Mouse (Mus musculus) left cerebral cortex, adult 8-10 months (tissue): ENCODE data around the gene Ttc9. TPM values are rescaled to one million over a fixed set of nuclear protein-coding genes. Genes with fewer than 3 reads are reported as not detected.

Experiments used
- total RNA-seq, 4 experiments: library from RNA; stranded (reverse); gene quantifications; 2 replicates each; pipeline ENCODE4 v1.2.4; 2022

Ttc9 gene
- total RNA-seq, 4 experiments from 2014 or later = 45.1 to 53.9 (median 51.0) TPM

Other genes with a start within 250 kb of the Ttc9 start
- gene Adam4, start 209.3 kb upstream of the Ttc9 start, total RNA-seq = 1 to 10 TPM; 2.7 to 3.7 (median 3.0) TPM
- 10 to 100 TPM; 35.2 to 48.7 (median 39.4) TPM for gene Cox16, start 146.1 kb upstream of the Ttc9 start, total RNA-seq
- 10 to 100 TPM; 40.6 to 45.2 (median 42.0) TPM for gene Gm20498, start 98.3 kb upstream of the Ttc9 start, total RNA-seq
- 10 to 100 TPM; 25.9 to 34.2 (median 32.6) TPM for gene Synj2bp, start 98.3 kb upstream of the Ttc9 start, total RNA-seq
- gene Adam21, start 62.8 kb upstream of the Ttc9 start, total RNA-seq = under 1 TPM; 0.16 to 0.72 (median 0.57) TPM
- 10 to 100 TPM; 27.2 to 30.8 (median 30.3) TPM for gene Med6, start 36.2 kb upstream of the Ttc9 start, total RNA-seq
- 10 to 100 TPM; 52.5 to 60.7 (median 55.2) TPM for gene Map3k9, start 149.9 kb downstream of the Ttc9 start, total RNA-seq
- 10 to 100 TPM; 79.6 to 96.8 (median 90.7) TPM for gene Pcnx, start 228.8 kb downstream of the Ttc9 start, total RNA-seq